Mouse (Mus musculus): ENCODE measurements around the gene Gm3646. TPM values are rescaled to one million over a fixed set of nuclear protein-coding genes. Genes with fewer than 3 reads are reported as not detected.

The Gm3646 gene
- not detected in 2 replicates for polyA plus RNA-seq (2015; fragmentation: Nextera tagmentation; extraction: Ambion mirVana)

DNA sequence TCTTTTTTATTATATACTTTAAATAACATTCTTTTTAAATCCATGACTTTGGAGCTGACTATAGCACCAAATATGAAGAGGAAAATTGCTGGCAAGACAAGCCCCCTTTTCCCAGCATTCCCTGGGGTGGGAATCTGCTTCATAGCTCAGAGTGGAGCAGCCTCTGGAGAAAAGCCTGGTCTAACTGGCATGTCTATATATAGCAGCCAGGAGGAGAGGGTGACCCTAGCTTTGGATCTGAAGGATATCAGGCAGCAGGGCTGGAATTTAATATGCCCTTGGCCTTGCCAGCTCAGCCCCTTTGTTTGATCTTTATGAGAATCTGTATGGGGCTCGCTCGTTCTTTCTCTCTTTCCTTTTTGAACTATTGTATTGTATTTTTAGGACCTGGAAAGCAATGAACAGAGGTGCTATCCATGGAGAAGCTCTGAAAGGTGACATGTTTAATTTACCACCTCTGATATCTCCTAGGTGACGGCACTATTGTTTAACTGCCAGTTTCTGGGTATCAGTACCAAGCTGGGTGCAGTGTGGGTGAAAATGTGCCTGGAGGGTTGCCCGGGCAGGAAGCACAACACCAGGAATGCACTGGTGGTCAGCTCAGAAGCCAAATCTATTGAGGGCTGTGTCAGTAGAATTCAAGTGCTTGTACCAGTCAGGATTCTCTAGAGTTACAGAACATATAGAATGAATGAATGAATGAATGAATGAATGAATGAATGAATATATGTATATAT is at the start of gene Gm3646:
Gene Gm3646, minus strand, starts transcription at position 90 of the 737 bp plus-strand sequence.
- WGBS: 64% methylated on average over 4 of the region's 4 CpGs
- Histone ChIP-seq H3K27me3 (ENCODE audit: control insufficient read depth, insufficient read depth, low read length) (no peaks in the 10 kb centered on the region), H3K27ac (ENCODE audit: low read length) (peak within 1 kb of the TSS; percentile 38; the same call in 1 of the 2 replicates), H3K9ac (ENCODE audit: low read length) (no peak within 1 kb of the TSS), H3K4me1 (ENCODE audit: control insufficient read depth, insufficient read depth, low read length) (no peaks in the 10 kb centered on the region), H3K4me3 (replicated peaks; ENCODE audit: low read length) (no peak within 1 kb of the TSS), H3K36me3 (ENCODE audit: control insufficient read depth, insufficient read depth, low read length) (no peaks in the 10 kb centered on the region), H3K4me2 (ENCODE audit: low read depth, low read length) (no peak within 1 kb of the TSS), H3K9me3 (replicated peaks; ENCODE audit: control insufficient read depth, low read length) (no peaks in the 10 kb centered on the region)
- ATAC-seq (ENCODE audit: insufficient read depth, low FRiP score): peak; percentile 73; the same call in 1 of the 2 replicates

DNA sequence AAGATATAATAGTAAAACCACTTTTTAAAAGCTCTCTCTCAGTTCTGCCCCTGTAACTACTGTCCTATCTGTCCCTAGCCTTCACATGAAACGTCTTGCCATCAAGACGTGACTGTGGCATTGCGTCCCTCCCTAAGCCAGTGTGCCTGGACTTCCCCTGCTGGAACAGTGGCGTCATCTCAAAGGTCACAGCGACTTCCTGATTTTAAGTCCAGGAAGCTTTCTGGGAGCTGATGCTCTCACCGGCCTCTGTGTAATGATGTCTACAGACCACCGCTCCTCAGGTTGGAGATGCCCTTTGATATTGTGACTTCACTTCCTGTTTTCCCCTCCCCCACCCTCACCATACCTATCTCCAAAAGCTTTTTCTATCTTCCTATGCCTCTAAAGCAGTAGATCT is 41.9 kb upstream of the Gm3646 start:
- Histone ChIP-seq H3K27me3 (ENCODE audit: control insufficient read depth, insufficient read depth, low read length) (no peaks in the 10 kb centered on the region), H3K36me3 (ENCODE audit: control insufficient read depth, insufficient read depth, low read length) (no peaks in the 10 kb centered on the region), H3K9ac (ENCODE audit: low read length) (no peak overlapping the region), H3K4me2 (ENCODE audit: low read depth, low read length) (no peak overlapping the region), H3K4me3 (replicated peaks; ENCODE audit: low read length) (no peak overlapping the region), H3K4me1 (ENCODE audit: control insufficient read depth, insufficient read depth, low read length) (0 out of 2 replicates have a peak, but pooled peaks cover 6% of the 10 kb centered on the region), H3K27ac (ENCODE audit: low read length) (no peak overlapping the region), H3K9me3 (replicated peaks; ENCODE audit: control insufficient read depth, low read length) (no peaks in the 10 kb centered on the region)
- 80% methylated on average over 7 of the region's 7 CpGs for WGBS
- ATAC-seq (ENCODE audit: insufficient read depth, low FRiP score): no peak

DNA sequence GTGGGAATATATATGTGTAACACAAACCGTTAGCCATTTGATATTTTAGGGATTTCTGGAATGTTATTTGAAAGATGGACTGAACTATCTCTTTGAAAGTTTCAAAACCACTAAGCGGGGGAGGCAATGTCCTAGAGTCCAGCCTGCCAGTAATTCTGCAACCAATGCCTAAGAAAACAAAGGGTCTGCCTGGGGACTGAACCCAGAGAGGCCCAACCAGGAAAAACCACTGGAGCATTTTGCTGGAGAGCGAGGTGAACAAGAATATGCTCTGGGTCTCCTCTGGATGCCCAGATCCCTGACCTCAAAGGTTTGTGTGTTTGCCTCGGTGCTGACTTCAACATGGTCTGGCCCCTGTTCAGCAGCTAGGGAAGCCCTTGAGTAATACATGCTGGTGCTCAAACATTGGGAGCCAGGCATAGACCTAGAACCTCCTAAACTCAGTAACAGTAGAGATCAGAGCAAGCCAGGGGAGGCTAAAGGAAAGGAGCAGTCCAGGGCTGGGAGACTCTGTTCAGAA is 41.0 kb upstream of the Gm3646 start:
- no peak overlapping the region for H3K27ac ChIP-seq (ENCODE audit: low read length)
- H3K4me2 ChIP-seq (ENCODE audit: low read depth, low read length): no peak overlapping the region
- no peaks in the 10 kb centered on the region for H3K36me3 ChIP-seq (ENCODE audit: control insufficient read depth, insufficient read depth, low read length)
- 68% methylated on average over 4 of the region's 4 CpGs for WGBS
- ATAC-seq (ENCODE audit: insufficient read depth, low FRiP score): no peak
- no peak overlapping the region for H3K4me3 ChIP-seq (replicated peaks; ENCODE audit: low read length)
- no peaks in the 10 kb centered on the region for H3K27me3 ChIP-seq (ENCODE audit: control insufficient read depth, insufficient read depth, low read length)
- no peaks in the 10 kb centered on the region for H3K9me3 ChIP-seq (replicated peaks; ENCODE audit: control insufficient read depth, low read length)
- H3K9ac ChIP-seq (ENCODE audit: low read length): no peak overlapping the region
- H3K4me1 ChIP-seq (ENCODE audit: control insufficient read depth, insufficient read depth, low read length): no peaks in the 10 kb centered on the region

DNA sequence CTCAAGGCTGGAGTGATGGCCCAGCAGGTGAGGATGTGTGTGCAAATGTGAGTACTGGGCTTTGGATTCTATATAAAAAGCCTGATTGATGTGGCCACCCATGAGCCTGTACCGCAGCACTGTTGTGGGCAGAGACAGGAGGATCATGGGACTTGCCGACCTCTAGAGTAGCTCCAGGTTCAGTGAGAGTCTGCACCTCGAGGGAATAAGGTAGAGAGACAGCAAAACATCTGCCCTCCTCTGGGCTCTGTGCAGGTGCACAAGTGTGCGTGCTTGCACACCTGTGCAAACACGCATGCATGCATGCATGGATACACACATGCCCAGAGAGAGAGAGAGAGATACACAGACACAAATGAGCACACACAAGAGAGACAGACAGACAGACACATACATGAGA is 38.2 kb upstream of the Gm3646 start:
- WGBS: 73% methylated on average over 5 of the region's 5 CpGs
- Histone ChIP-seq H3K9me3 (replicated peaks; ENCODE audit: control insufficient read depth, low read length) (no peaks in the 10 kb centered on the region), H3K4me3 (replicated peaks; ENCODE audit: low read length) (no peak overlapping the region), H3K4me1 (ENCODE audit: control insufficient read depth, insufficient read depth, low read length) (0 out of 2 replicates have a peak, but pooled peaks cover 3% of the 10 kb centered on the region), H3K27me3 (ENCODE audit: control insufficient read depth, insufficient read depth, low read length) (no peaks in the 10 kb centered on the region), H3K9ac (ENCODE audit: low read length) (no peak overlapping the region), H3K36me3 (ENCODE audit: control insufficient read depth, insufficient read depth, low read length) (no peaks in the 10 kb centered on the region), H3K27ac (ENCODE audit: low read length) (no peak overlapping the region), H3K4me2 (ENCODE audit: low read depth, low read length) (no peak overlapping the region)
- ATAC-seq (ENCODE audit: insufficient read depth, low FRiP score): no peak

DNA sequence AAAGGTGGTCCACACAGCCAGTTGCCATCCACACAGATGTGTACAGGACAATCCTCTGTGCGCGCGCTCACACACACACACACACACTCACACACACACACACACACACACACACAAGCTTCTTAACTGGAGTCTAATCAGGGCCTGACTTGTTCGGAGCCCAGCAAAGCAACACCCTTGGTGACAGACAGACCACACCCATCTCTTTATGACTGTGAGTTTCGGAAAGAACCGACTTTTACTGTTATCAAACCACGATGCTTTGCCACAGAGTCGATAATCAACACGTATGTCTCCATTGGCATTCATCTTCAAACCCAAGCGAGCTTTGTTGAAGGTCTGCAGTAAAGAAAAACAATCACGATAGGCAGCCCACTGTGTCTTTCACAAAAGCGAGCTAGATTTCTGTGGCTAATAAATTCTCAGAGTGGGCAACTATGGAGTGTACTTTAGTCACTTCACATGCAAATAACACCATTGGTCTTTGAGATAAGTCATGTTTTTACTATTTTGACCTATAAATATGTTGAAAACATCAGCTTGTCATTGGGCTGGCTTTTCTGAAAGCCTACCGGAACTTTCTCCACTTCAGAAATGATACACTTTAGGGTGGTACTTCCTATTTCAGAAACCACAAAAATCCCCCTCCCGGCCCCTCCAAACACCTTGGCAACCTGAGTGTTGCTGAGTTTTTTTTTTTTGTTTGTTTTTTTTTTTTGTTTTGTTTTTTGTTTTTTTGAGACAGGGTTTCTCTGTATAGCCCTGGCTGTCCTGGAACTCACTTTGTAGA is 37.3 kb upstream of the Gm3646 start:
- 76% methylated on average over 14 of the region's 14 CpGs for WGBS

DNA sequence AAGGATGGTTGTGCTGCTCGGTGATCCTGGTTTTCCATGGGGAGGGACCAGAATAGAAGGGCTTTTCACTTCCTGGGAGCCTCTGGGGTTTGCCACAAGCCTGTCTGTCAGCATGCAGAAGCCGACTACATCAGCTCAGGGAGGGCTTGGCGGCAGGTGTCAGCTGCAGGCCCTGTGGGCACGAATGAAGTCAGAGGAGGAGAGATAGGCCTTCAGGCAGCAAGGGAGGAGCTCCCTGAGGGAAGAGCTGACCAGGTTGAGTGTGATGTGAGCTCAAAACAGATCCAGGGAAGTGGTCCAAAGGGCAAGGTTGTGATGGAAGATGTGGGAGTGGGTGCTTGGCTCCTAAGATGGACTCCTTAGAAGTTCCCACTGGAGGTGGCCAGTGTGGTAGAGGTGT is 35.7 kb upstream of the Gm3646 start:
- Histone ChIP-seq H3K27me3 (ENCODE audit: control insufficient read depth, insufficient read depth, low read length) (no peaks in the 10 kb centered on the region), H3K4me1 (ENCODE audit: control insufficient read depth, insufficient read depth, low read length) (0 out of 2 replicates have a peak, but pooled peaks cover 3% of the 10 kb centered on the region), H3K27ac (ENCODE audit: low read length) (no peak overlapping the region), H3K36me3 (ENCODE audit: control insufficient read depth, insufficient read depth, low read length) (no peaks in the 10 kb centered on the region), H3K4me3 (replicated peaks; ENCODE audit: low read length) (no peak overlapping the region), H3K4me2 (ENCODE audit: low read depth, low read length) (no peak overlapping the region), H3K9me3 (replicated peaks; ENCODE audit: control insufficient read depth, low read length) (no peaks in the 10 kb centered on the region), H3K9ac (ENCODE audit: low read length) (no peak overlapping the region)
- ATAC-seq (ENCODE audit: insufficient read depth, low FRiP score): no peak
- WGBS: 57% methylated on average over 4 of the region's 4 CpGs

More for the DNA sequence above, 37.3 kb upstream of the Gm3646 start:
- no peak overlapping the region for H3K9ac ChIP-seq (ENCODE audit: low read length)
- no peaks in the 10 kb centered on the region for H3K27me3 ChIP-seq (ENCODE audit: control insufficient read depth, insufficient read depth, low read length)
- no peaks in the 10 kb centered on the region for H3K9me3 ChIP-seq (replicated peaks; ENCODE audit: control insufficient read depth, low read length)
- ATAC-seq (ENCODE audit: insufficient read depth, low FRiP score): no peak
- no peak overlapping the region for H3K4me3 ChIP-seq (replicated peaks; ENCODE audit: low read length)
- H3K36me3 ChIP-seq (ENCODE audit: control insufficient read depth, insufficient read depth, low read length): no peaks in the 10 kb centered on the region
- H3K4me1 ChIP-seq (ENCODE audit: control insufficient read depth, insufficient read depth, low read length): 0 out of 2 replicates have a peak, but pooled peaks cover 3% of the 10 kb centered on the region
- no peak overlapping the region for H3K27ac ChIP-seq (ENCODE audit: low read length)
- no peak overlapping the region for H3K4me2 ChIP-seq (ENCODE audit: low read depth, low read length)

DNA sequence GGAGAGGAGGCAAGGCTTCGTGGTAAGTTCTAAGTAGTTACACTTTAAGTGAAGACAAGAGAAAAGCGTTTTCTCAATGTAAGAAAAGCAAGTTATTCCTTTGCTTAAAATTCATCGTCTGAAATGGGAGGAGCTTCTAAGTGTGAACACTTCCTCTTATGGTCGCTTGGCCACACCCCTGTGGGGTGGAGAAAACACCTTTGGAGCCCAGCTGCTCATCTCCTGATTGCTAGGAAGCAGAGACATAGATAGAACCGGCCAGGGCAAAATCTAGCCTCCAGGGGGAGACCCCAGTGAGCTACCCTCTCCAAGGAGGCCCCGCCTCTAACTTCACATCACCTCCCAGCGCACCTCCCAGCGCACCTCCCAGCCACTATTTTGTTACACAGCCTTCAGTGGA is 34.7 kb upstream of the Gm3646 start:
- 62% methylated on average over 8 of the region's 8 CpGs for WGBS
- Histone ChIP-seq H3K4me2 (ENCODE audit: low read depth, low read length) (no peak overlapping the region), H3K9ac (ENCODE audit: low read length) (no peak overlapping the region), H3K27me3 (ENCODE audit: control insufficient read depth, insufficient read depth, low read length) (no peaks in the 10 kb centered on the region), H3K4me3 (replicated peaks; ENCODE audit: low read length) (no peak overlapping the region), H3K27ac (ENCODE audit: low read length) (no peak overlapping the region), H3K36me3 (ENCODE audit: control insufficient read depth, insufficient read depth, low read length) (no peaks in the 10 kb centered on the region), H3K9me3 (replicated peaks; ENCODE audit: control insufficient read depth, low read length) (no peaks in the 10 kb centered on the region), H3K4me1 (ENCODE audit: control insufficient read depth, insufficient read depth, low read length) (0 out of 2 replicates have a peak, but pooled peaks cover 3% of the 10 kb centered on the region)
- ATAC-seq (ENCODE audit: insufficient read depth, low FRiP score): 0 out of 2 replicates have a peak, but pooled peaks have one; percentile 21

DNA sequence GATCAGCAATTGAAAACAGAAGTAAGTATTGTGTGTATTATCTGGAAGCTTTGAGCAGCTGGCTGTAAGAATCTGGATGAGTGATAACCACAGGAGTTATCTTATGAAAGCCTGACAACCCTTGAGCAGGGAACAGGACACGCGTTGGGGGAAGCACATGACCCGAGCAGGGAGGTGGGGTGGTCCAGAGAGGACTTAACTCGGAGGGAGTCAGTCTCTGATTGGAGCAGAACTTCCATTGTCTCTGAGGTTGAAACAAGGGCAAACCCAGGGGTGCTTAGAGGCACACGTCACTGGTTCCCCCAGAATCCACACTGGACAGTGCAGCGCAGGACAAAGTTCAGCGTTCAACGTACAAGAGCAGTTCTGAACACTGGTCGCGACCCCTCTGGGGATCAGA is 34.1 kb upstream of the Gm3646 start:
- Histone ChIP-seq H3K27me3 (ENCODE audit: control insufficient read depth, insufficient read depth, low read length) (no peaks in the 10 kb centered on the region), H3K4me3 (replicated peaks; ENCODE audit: low read length) (no peak overlapping the region), H3K9me3 (replicated peaks; ENCODE audit: control insufficient read depth, low read length) (no peaks in the 10 kb centered on the region), H3K4me2 (ENCODE audit: low read depth, low read length) (no peak overlapping the region), H3K9ac (ENCODE audit: low read length) (no peak overlapping the region), H3K4me1 (ENCODE audit: control insufficient read depth, insufficient read depth, low read length) (0 out of 2 replicates have a peak, but pooled peaks cover 3% of the 10 kb centered on the region), H3K27ac (ENCODE audit: low read length) (no peak overlapping the region), H3K36me3 (ENCODE audit: control insufficient read depth, insufficient read depth, low read length) (no peaks in the 10 kb centered on the region)
- no peak for ATAC-seq (ENCODE audit: insufficient read depth, low FRiP score)
- 62% methylated on average over 10 of the region's 10 CpGs for WGBS

All from stomach, embryonic 16.5 days (tissue).